Mouse (Mus musculus) midbrain, embryonic 16.5 days (tissue): ENCODE data around the gene Add2. TPM values are rescaled to one million over a fixed set of nuclear protein-coding genes. Genes with fewer than 3 reads are reported as not detected.

Experiments
- ATAC-seq: fragments of 200-750 bp; cut with Nextera tagmentation; 2 replicates; pipeline ENCODE4 v1.8.0; 2017; ENCODE audit warnings: moderate TSS enrichment
- H3K27ac ChIP-seq: fragments of 300-500 bp; sonication (generic); 2 replicates; pipeline ENCODE4 v1.5.1; 2014; ENCODE audit warnings: mild to moderate bottlenecking, low read length, mixed read lengths
- H3K27me3 ChIP-seq: fragments of 300-500 bp; sonication (generic); 2 replicates; pipeline ENCODE4 v1.6.1; 2014; ENCODE audit warnings: low read depth, low read length, mixed read lengths; ENCODE audit not compliant: control insufficient read depth, insufficient read depth
- H3K36me3 ChIP-seq: fragments of 300-500 bp; sonication (generic); 2 replicates; pipeline ENCODE4 v1.6.1; 2014; ENCODE audit warnings: mild to moderate bottlenecking, low read length, moderate library complexity, mixed read lengths; ENCODE audit not compliant: control insufficient read depth, insufficient read depth
- H3K4me1 ChIP-seq: fragments of 300-500 bp; sonication (generic); 2 replicates; pipeline ENCODE4 v1.6.1; 2014; ENCODE audit warnings: mild to moderate bottlenecking, low read length, mixed read lengths; ENCODE audit not compliant: control insufficient read depth, insufficient read depth
- H3K4me2 ChIP-seq: fragments of 300-500 bp; sonication (generic); 2 replicates; pipeline ENCODE4 v1.6.1; 2014; ENCODE audit warnings: mild to moderate bottlenecking, low read length, mixed read lengths
- H3K4me3 ChIP-seq: fragments of 300-500 bp; sonication (generic); 2 replicates; pipeline ENCODE4 v1.5.1; 2014; ENCODE audit warnings: low read depth, mild to moderate bottlenecking, low read length, moderate library complexity, mixed read lengths
- H3K9ac ChIP-seq: fragments of 300-500 bp; sonication (generic); 2 replicates; pipeline ENCODE4 v1.6.1; 2014; ENCODE audit warnings: low read depth, low read length, mixed read lengths
- H3K9me3 ChIP-seq: fragments of 300-500 bp; sonication (generic); replicated peaks from 2 replicates; pipeline ENCODE4 v1.6.1; 2014; ENCODE audit warnings: mild to moderate bottlenecking, low read length, mixed read lengths; ENCODE audit not compliant: control insufficient read depth, poor library complexity, severe bottlenecking
- WGBS: fragments of 180-500 bp; shearing (Covaris S2); extraction: QIAGEN DNeasy Blood & Tissue Kit; methylation state at CpG from one replicate; pipeline ENCODE4 v1.1.7; 2014; 5-methylcytosine and 5-hydroxymethylcytosine counted together
- polyA plus RNA-seq: library from polyadenylated mRNA; unstranded; fragments of >200 nt; fragmentation: Nextera tagmentation; extraction: Ambion mirVana; gene quantifications from 2 replicates; pipeline ENCODE4 v1.2.1, GENCODE M21; 2015

Add2 gene
- polyA plus RNA-seq, 1 experiment from 2014 or later: 166 TPM

- no peak for ATAC-seq
- H3K9me3 ChIP-seq: no peaks in the 10 kb centered on the region
- peaks cover 62% of the 10 kb centered on the region for H3K4me1 ChIP-seq
- no peak overlapping the region for H3K4me3 ChIP-seq
- H3K27ac ChIP-seq: peak overlapping the region; percentile 91
- no peak overlapping the region; the same call in 1 of the 2 replicates for H3K4me2 ChIP-seq
- H3K27me3 ChIP-seq: no peaks in the 10 kb centered on the region
- 0% methylated on average over 1 of the region's 1 CpGs for WGBS
- no peak overlapping the region for H3K9ac ChIP-seq
- H3K36me3 ChIP-seq: no peaks in the 10 kb centered on the region
These were observed 30.0 kb downstream of the Add2 start for GRCm38 (mm10) chr6:86058475-86058874.

- Histone ChIP-seq H3K27me3 (no peaks in the 10 kb centered on the region), H3K4me2 (peak overlapping the region; percentile 50), H3K9ac (peak overlapping the region; percentile 60), H3K4me1 (peaks cover 65% of the 10 kb centered on the region), H3K36me3 (no peaks in the 10 kb centered on the region), H3K27ac (peak overlapping the region; percentile 91), H3K9me3 (no peaks in the 10 kb centered on the region), H3K4me3 (peak overlapping the region; percentile 17; the same call in 1 of the 2 replicates)
- ATAC-seq: peak; percentile 74
- WGBS: 9% methylated on average over 7 of the region's 7 CpGs
These were observed 30.8 kb downstream of the Add2 start for GRCm38 (mm10) chr6:86059151-86059853.

- H3K4me1 ChIP-seq: peaks cover 74% of the 10 kb centered on the region
- no peaks in the 10 kb centered on the region for H3K9me3 ChIP-seq
- H3K36me3 ChIP-seq: no peaks in the 10 kb centered on the region
- no peak overlapping the region for H3K9ac ChIP-seq
- H3K4me2 ChIP-seq: peak overlapping the region; percentile 5; the same call in 1 of the 2 replicates
- no peak for ATAC-seq
- H3K27me3 ChIP-seq: no peaks in the 10 kb centered on the region
- no peak overlapping the region for H3K4me3 ChIP-seq
- WGBS: 85% methylated on average over 3 of the region's 3 CpGs
- peak overlapping the region; percentile 91 for H3K27ac ChIP-seq
These were observed 31.7 kb downstream of the Add2 start for GRCm38 (mm10) chr6:86060170-86060569.

- 33% methylated on average over 5 of the region's 5 CpGs for WGBS
- Histone ChIP-seq H3K27ac (peak overlapping the region; percentile 97), H3K9ac (no peak overlapping the region), H3K4me2 (peak overlapping the region; percentile 29; the same call in 1 of the 2 replicates), H3K9me3 (no peaks in the 10 kb centered on the region), H3K36me3 (no peaks in the 10 kb centered on the region), H3K27me3 (no peaks in the 10 kb centered on the region), H3K4me1 (peaks cover 89% of the 10 kb centered on the region), H3K4me3 (no peak overlapping the region)
- ATAC-seq: no peak
These were observed 33.7 kb downstream of the Add2 start for GRCm38 (mm10) chr6:86062226-86062625.

GRCm38 (mm10) chr6:86062684-86063083, 34.2 kb downstream of the Add2 start:
- no peaks in the 10 kb centered on the region for H3K27me3 ChIP-seq
- H3K4me2 ChIP-seq: peak overlapping the region; percentile 29; the same call in 1 of the 2 replicates
- WGBS: 45% methylated on average over 2 of the region's 2 CpGs
- H3K9ac ChIP-seq: no peak overlapping the region
- no peak for ATAC-seq
- H3K9me3 ChIP-seq: no peaks in the 10 kb centered on the region
- peaks cover 87% of the 10 kb centered on the region for H3K4me1 ChIP-seq
- no peaks in the 10 kb centered on the region for H3K36me3 ChIP-seq
- peak overlapping the region; percentile 97 for H3K27ac ChIP-seq
- H3K4me3 ChIP-seq: no peak overlapping the region

GRCm38 (mm10) chr6:86064318-86065016, 36.0 kb downstream of the Add2 start:
- H3K36me3 ChIP-seq: no peaks in the 10 kb centered on the region
- H3K9ac ChIP-seq: peak overlapping the region; percentile 56
- H3K4me2 ChIP-seq: peak overlapping the region; percentile 35
- no peaks in the 10 kb centered on the region for H3K9me3 ChIP-seq
- peak; percentile 77 for ATAC-seq
- peaks cover 81% of the 10 kb centered on the region for H3K4me1 ChIP-seq
- no peaks in the 10 kb centered on the region for H3K27me3 ChIP-seq
- peak overlapping the region; percentile 97 for H3K27ac ChIP-seq
- no peak overlapping the region for H3K4me3 ChIP-seq
- 6% methylated on average over 6 of the region's 6 CpGs for WGBS

- H3K36me3 ChIP-seq: no peaks in the 10 kb centered on the region
- H3K4me1 ChIP-seq: peaks cover 70% of the 10 kb centered on the region
- H3K4me2 ChIP-seq: no peak overlapping the region
- H3K27me3 ChIP-seq: no peaks in the 10 kb centered on the region
- no peak overlapping the region for H3K9ac ChIP-seq
- H3K27ac ChIP-seq: peak overlapping the region; percentile 97
- H3K9me3 ChIP-seq: no peaks in the 10 kb centered on the region
- 79% methylated on average over 6 of the region's 6 CpGs for WGBS
- H3K4me3 ChIP-seq: no peak overlapping the region
- ATAC-seq: no peak
These were observed 38.2 kb downstream of the Add2 start for GRCm38 (mm10) chr6:86066727-86067126.

- Histone ChIP-seq H3K4me3 (no peak overlapping the region), H3K4me1 (peaks cover 68% of the 10 kb centered on the region), H3K4me2 (no peak overlapping the region), H3K9ac (0 out of 2 replicates have a peak overlapping the region, but pooled peaks have one; percentile 27), H3K9me3 (no peaks in the 10 kb centered on the region), H3K27ac (peak overlapping the region; percentile 34), H3K27me3 (no peaks in the 10 kb centered on the region), H3K36me3 (no peaks in the 10 kb centered on the region)
- WGBS: 39% methylated on average over 5 of the region's 5 CpGs
- ATAC-seq: no peak
These were observed 38.7 kb downstream of the Add2 start for GRCm38 (mm10) chr6:86067145-86067544.

- Histone ChIP-seq H3K4me1 (peaks cover 51% of the 10 kb centered on the region), H3K4me3 (no peak overlapping the region), H3K36me3 (no peaks in the 10 kb centered on the region), H3K27me3 (no peaks in the 10 kb centered on the region), H3K9ac (no peak overlapping the region), H3K27ac (peak overlapping the region; percentile 70), H3K9me3 (no peaks in the 10 kb centered on the region), H3K4me2 (no peak overlapping the region)
- no peak for ATAC-seq
- 63% methylated on average over 5 of the region's 5 CpGs for WGBS
These were observed 40.5 kb downstream of the Add2 start for GRCm38 (mm10) chr6:86069009-86069408.
